Mouse (Mus musculus) cerebellum, adult 2 months (tissue): Measurements from ENCODE around the gene Glrx5.

Experiments used
- CTCF ChIP-seq: fragments of 200-500 bp; IDR thresholded peaks from 2 replicates; pipeline ENCODE4 v1.5.1; 2011; ENCODE audit warnings: low read depth, mild to moderate bottlenecking, control low read depth, low read length, moderate library complexity, borderline replicate concordance; ENCODE audit not compliant: insufficient read depth
- POLR2A ChIP-seq: fragments of 200-500 bp; IDR thresholded peaks from 2 replicates; pipeline ENCODE4 v1.6.1; 2011; ENCODE audit warnings: low read length, control low read depth, borderline replicate concordance; ENCODE audit not compliant: insufficient read depth

- no peak for TF ChIP-seq CTCF
- no peak for TF ChIP-seq POLR2A
Measured at GRCm38 (mm10) chr12:105029890-105030289, 2.6 kb upstream of the Glrx5 start.
